Mouse (Mus musculus) lung, adult 2 months (tissue): Measurements from ENCODE around the gene Nisch. TPM values are rescaled to one million over a fixed set of nuclear protein-coding genes. Genes with fewer than 3 reads are reported as not detected.
A peak's percentile ranks its signal among the peaks of the same experiment; 100 is the strongest.

ENCODE experiments used
- DNase-seq: peaks from one replicate; pipeline ENCODE4 v3.0.0; 2022
- H3K4me1 ChIP-seq: fragments of 200-500 bp; 2 replicates; pipeline ENCODE4 v1.6.1; 2011; ENCODE audit warnings: low read length; ENCODE audit not compliant: control insufficient read depth, insufficient read depth
- H3K4me3 ChIP-seq: fragments of 200-500 bp; replicated peaks from 2 replicates; pipeline ENCODE3; 2011; ENCODE audit warnings: low read depth, mild to moderate bottlenecking, control low read depth, low read length; ENCODE audit errors: extremely low read depth
- CTCF ChIP-seq: fragments of 200-500 bp; IDR thresholded peaks from 2 replicates; pipeline ENCODE4 v1.5.1; 2011; ENCODE audit warnings: mild to moderate bottlenecking, low read length, control low read depth; ENCODE audit not compliant: insufficient read depth
- POLR2A ChIP-seq: fragments of 200-500 bp; IDR thresholded peaks from 2 replicates; pipeline ENCODE4 v1.6.1; 2011; ENCODE audit warnings: low read depth, mild to moderate bottlenecking, control low read depth, low read length, borderline replicate concordance; ENCODE audit errors: extremely low read depth
- WGBS: fragments of 180-500 bp; shearing (Covaris S2); methylation state at CpG from one replicate; pipeline ENCODE4 v1.1.7; 2018; 5-methylcytosine and 5-hydroxymethylcytosine counted together
- polyA plus RNA-seq: library from polyadenylated mRNA; depleted of rRNA; stranded (reverse); fragments of >200 nt; gene quantifications from 2 replicates; pipeline ENCODE4 v1.2.3, GENCODE M21; 2012

The Nisch gene
- polyA plus RNA-seq, 1 experiment, result 458 TPM

GRCm38 (mm10) chr14:31134015-31135000 is 82.4 kb downstream of the Nisch start:
- DNase-seq, result no peak
- Histone ChIP-seq H3K4me1 (0 out of 2 replicates have a peak, but pooled peaks cover 2% of the 10 kb centered on the region), H3K4me3 (no peak overlapping the region)
- no peak for TF ChIP-seq POLR2A
- no peak for TF ChIP-seq CTCF
- 72% methylated on average over 25 of the region's 25 CpGs for WGBS

DNA sequence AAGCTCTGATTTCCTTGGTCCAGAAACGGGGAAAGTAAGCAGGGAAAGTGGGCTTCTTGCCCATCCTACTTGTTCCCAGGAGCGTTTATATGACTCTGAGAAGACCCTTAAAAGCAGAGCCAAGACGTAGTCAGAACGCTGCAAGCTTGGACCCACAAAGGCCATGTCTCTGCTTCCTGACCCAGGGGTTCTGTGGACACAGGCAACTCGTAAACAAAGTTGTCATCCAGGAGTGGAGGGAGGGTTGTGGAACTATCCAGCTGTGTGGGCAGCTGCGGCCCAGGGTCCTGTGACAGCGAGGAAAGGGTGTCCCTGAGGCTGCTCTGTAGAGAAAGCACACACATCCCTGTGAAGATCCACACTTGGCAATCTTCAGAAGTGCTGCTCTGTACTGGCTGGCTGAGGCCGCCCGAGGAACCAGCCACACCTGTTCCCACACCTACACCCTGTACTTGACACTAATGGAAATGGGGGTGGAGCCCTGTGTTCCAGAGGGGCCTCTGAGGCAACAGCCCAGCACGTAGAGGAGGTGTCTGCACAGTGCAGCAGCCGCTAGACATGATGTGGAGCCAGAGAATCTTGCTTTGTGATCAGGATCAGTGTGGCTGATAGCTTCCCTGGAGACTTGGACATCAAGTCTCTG is 83.6 kb downstream of the Nisch start:
- WGBS, result 55% methylated on average over 11 of the region's 11 CpGs
- DNase-seq, result peak; percentile 52
- TF ChIP-seq CTCF, result no peak
- no peak for TF ChIP-seq POLR2A
- Histone ChIP-seq H3K4me3 (no peak overlapping the region), H3K4me1 (0 out of 2 replicates have a peak, but pooled peaks cover 2% of the 10 kb centered on the region)

- no peak overlapping the region for H3K4me3 ChIP-seq
- TF ChIP-seq CTCF (no peak), POLR2A (no peak)
- WGBS, result 68% methylated on average over 7 of the region's 7 CpGs
- DNase-seq, result no peak
- 0 out of 2 replicates have a peak, but pooled peaks cover 2% of the 10 kb centered on the region for H3K4me1 ChIP-seq
Measured at GRCm38 (mm10) chr14:31132491-31132975, 84.2 kb downstream of the Nisch start.

- DNase-seq, result peak; percentile 62
Measured at GRCm38 (mm10) chr14:31132031-31132430, 84.7 kb downstream of the Nisch start.

DNA sequence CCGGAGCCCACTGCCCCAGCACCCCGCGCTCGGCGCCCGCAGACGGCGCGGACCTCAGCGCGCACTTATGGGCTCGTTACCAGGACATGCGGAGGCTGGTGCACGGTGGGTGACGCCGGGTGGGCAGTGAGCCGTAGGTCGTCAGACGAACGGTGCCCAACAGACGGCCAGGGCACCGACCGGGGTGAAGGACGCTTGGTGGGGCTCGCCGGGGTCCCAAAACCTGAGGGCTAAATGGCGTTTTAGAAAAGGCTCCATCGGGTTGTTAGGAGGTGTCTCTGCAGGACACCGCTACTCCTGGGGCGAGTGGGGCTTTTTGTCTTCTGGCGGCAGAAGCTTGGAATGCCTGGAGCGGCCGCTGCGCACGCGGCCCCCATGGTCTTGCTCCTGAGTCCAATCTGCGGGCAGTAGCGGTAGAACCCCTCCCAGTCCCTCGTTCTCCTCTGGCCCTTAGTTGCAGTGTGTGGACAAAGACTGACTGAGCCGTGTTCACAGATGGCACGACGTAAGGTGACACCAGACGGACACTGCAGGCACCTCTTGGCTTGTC is 85.4 kb downstream of the Nisch start:
- peak; percentile 31 for DNase-seq
- H3K4me3 ChIP-seq, result peak overlapping the region; percentile 59
- 0 out of 2 replicates have a peak, but pooled peaks cover 2% of the 10 kb centered on the region for H3K4me1 ChIP-seq
- TF ChIP-seq POLR2A (no peak), CTCF (no peak)
- 2% methylated on average over 43 of the region's 43 CpGs for WGBS

More at GRCm38 (mm10) chr14:31132031-31132430, 84.7 kb downstream of the Nisch start:
- peak overlapping the region; percentile 20 for H3K4me3 ChIP-seq
- 25% methylated on average over 6 of the region's 6 CpGs for WGBS
- H3K4me1 ChIP-seq, result 0 out of 2 replicates have a peak, but pooled peaks cover 2% of the 10 kb centered on the region
- TF ChIP-seq POLR2A (no peak), CTCF (no peak)

GRCm38 (mm10) chr14:31130236-31131220 is 86.2 kb downstream of the Nisch start, which contains the start of gene Nt5dc2:
TSS of gene Nt5dc2 (plus strand) at chr14:31131053.
- 6% methylated on average over 59 of the region's 63 CpGs for WGBS
- Histone ChIP-seq H3K4me1 (0 out of 2 replicates have a peak, but pooled peaks cover 2% of the 10 kb centered on the region), H3K4me3 (peak within 1 kb of the TSS; percentile 59)
- no peak for TF ChIP-seq CTCF
- TF ChIP-seq POLR2A, result no peak
- DNase-seq, result peak; percentile 82

DNA sequence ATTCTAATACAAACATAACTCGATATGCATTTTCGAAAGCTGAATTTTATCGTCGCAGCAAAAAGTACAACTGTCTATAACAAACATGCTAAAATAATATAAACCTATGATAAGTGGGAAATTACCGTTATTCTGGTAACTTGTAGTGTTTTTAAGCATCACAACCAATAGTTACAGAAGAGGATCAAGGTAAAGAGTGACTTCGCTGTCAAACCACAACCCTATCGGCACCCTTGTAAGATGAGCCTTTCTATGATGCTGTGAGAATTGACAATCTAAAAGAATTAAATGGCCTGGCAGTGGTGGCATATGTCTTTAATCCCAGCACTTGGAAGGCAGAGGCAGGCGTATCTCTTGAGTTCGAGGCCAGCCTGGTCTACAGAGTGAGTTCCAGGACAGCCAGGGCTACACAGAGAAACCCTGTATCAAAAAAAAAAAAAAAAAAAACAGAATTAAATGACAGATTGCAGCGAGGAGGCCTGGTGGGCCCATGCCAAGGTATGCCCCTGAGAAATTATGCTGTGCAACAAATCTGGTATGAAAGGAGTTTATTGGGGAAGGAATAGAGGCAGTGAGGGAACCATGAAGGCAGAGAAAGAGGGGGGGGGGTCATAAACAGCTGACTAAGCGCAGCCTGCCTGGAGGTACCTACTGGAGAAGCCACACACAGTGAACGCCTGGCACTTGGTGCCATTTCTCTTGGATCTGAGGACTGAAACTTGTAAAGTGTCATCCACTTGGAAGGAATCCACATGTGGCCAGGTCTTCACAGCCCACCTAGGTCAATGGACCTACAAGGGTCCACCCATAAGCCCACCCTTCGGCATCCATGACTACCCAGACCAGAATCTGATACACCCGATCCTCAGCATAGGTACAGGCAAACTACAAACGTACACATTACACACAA is 87.2 kb downstream of the Nisch start:
- H3K4me3 ChIP-seq, result peak overlapping the region; percentile 49

More for the DNA sequence above, 87.2 kb downstream of the Nisch start:
- no peak for DNase-seq
- no peak for TF ChIP-seq POLR2A
- TF ChIP-seq CTCF, result no peak
- 59% methylated on average over 15 of the region's 15 CpGs for WGBS
- peaks cover 4% of the 10 kb centered on the region; the same call in 1 of the 2 replicates for H3K4me1 ChIP-seq
